Mouse (Mus musculus) hindbrain, embryonic 16.5 days (tissue): Measurements from ENCODE around the gene Rab15. TPM values are rescaled to one million over a fixed set of nuclear protein-coding genes. Genes with fewer than 3 reads are reported as not detected.
"Not testable (repeated sequence)": the region's sequence is repeated elsewhere in the genome, so short reads cannot be mapped to it uniquely, and the experiment has no call there.

ENCODE experiments used
- ATAC-seq: fragments of 200-750 bp; cut with Nextera tagmentation; 2 replicates; pipeline ENCODE4 v1.8.0; 2017; ENCODE audit warnings: moderate TSS enrichment, moderate library complexity
- H3K27ac ChIP-seq: fragments of 300-500 bp; sonication (generic); 2 replicates; pipeline ENCODE4 v1.5.1; 2014; ENCODE audit warnings: low read depth, mild to moderate bottlenecking, control low read depth, low read length, moderate library complexity
- H3K27me3 ChIP-seq: fragments of 300-500 bp; sonication (generic); replicated peaks from 2 replicates; pipeline ENCODE4 v1.6.1; 2014; ENCODE audit warnings: low read length; ENCODE audit not compliant: control insufficient read depth, insufficient read depth
- H3K36me3 ChIP-seq: fragments of 300-500 bp; sonication (generic); 2 replicates; pipeline ENCODE4 v1.6.1; 2014; ENCODE audit warnings: mild to moderate bottlenecking, low read length, moderate library complexity, mixed read lengths; ENCODE audit not compliant: control insufficient read depth, insufficient read depth
- H3K4me1 ChIP-seq: fragments of 300-500 bp; sonication (generic); 2 replicates; pipeline ENCODE4 v1.6.1; 2014; ENCODE audit warnings: low read depth, low read length; ENCODE audit not compliant: control insufficient read depth, insufficient read depth
- H3K4me2 ChIP-seq: fragments of 300-500 bp; sonication (generic); 2 replicates; pipeline ENCODE4 v1.6.1; 2014; ENCODE audit warnings: mild to moderate bottlenecking, low read length, control low read depth, moderate library complexity
- H3K4me3 ChIP-seq: fragments of 300-500 bp; sonication (generic); 2 replicates; pipeline ENCODE4 v1.5.1; 2014; ENCODE audit warnings: mild to moderate bottlenecking, low read length, control low read depth, moderate library complexity
- H3K9ac ChIP-seq: fragments of 300-500 bp; sonication (generic); 2 replicates; pipeline ENCODE4 v1.6.1; 2014; ENCODE audit warnings: low read depth, mild to moderate bottlenecking, control low read depth, low read length, moderate library complexity
- H3K9me3 ChIP-seq: fragments of 300-500 bp; sonication (generic); 2 replicates; pipeline ENCODE4 v1.6.1; 2014; ENCODE audit warnings: mild to moderate bottlenecking, low read length, moderate library complexity; ENCODE audit not compliant: control insufficient read depth
- WGBS: fragments of 180-500 bp; shearing (Covaris S2); extraction: QIAGEN DNeasy Blood & Tissue Kit; methylation state at CpG from one replicate; pipeline ENCODE4 v1.1.7; 2014; 5-methylcytosine and 5-hydroxymethylcytosine counted together
- polyA plus RNA-seq: library from polyadenylated mRNA; unstranded; fragments of >200 nt; fragmentation: Nextera tagmentation; extraction: Ambion mirVana; gene quantifications from 2 replicates; pipeline ENCODE4 v1.2.1, GENCODE M21; 2015

Rab15 gene
- polyA plus RNA-seq, 1 experiment from 2014 or later = 59.9 TPM

GRCm38 (mm10) chr12:76792540-76792939 lies 30.2 kb downstream of the Rab15 start:
- H3K27me3 ChIP-seq, H3K9me3 ChIP-seq, ATAC-seq, H3K4me3 ChIP-seq, H3K4me2 ChIP-seq, H3K9ac ChIP-seq, H3K27ac ChIP-seq, H3K4me1 ChIP-seq, H3K36me3 ChIP-seq: not testable (repeated sequence)
- 49% methylated on average over 11 of the region's 14 CpGs for whole genome bisulfite sequencing

- no peak for ATAC-seq
- Histone ChIP-seq H3K27ac (no peak overlapping the region), H3K4me1 (no peaks in the 10 kb centered on the region), H3K36me3 (no peaks in the 10 kb centered on the region), H3K9ac (no peak overlapping the region), H3K27me3 (no peaks in the 10 kb centered on the region), H3K4me2 (no peak overlapping the region), H3K4me3 (no peak overlapping the region), H3K9me3 (no peaks in the 10 kb centered on the region)
- WGBS = 50% methylated on average over 8 of the region's 8 CpGs
These were observed 32.1 kb downstream of the Rab15 start for GRCm38 (mm10) chr12:76790446-76791084.

GRCm38 (mm10) chr12:76784056-76784619 lies 38.6 kb downstream of the Rab15 start:
- 74% methylated on average over 10 of the region's 10 CpGs for WGBS
- Histone ChIP-seq H3K4me3 (no peak overlapping the region), H3K9me3 (no peaks in the 10 kb centered on the region), H3K27me3 (no peaks in the 10 kb centered on the region), H3K36me3 (no peaks in the 10 kb centered on the region), H3K9ac (no peak overlapping the region), H3K27ac (no peak overlapping the region), H3K4me2 (no peak overlapping the region), H3K4me1 (no peaks in the 10 kb centered on the region)
- no peak for ATAC-seq

GRCm38 (mm10) chr12:76780639-76781468 lies 41.9 kb downstream of the Rab15 start:
- 62% methylated on average over 12 of the region's 12 CpGs for WGBS
- Histone ChIP-seq H3K4me1 (no peaks in the 10 kb centered on the region), H3K36me3 (no peaks in the 10 kb centered on the region), H3K4me2 (no peak overlapping the region), H3K4me3 (no peak overlapping the region), H3K27me3 (no peaks in the 10 kb centered on the region), H3K27ac (peak overlapping the region; percentile 46), H3K9me3 (no peaks in the 10 kb centered on the region), H3K9ac (no peak overlapping the region)
- peak; percentile 56; the same call in 1 of the 2 replicates for ATAC-seq

GRCm38 (mm10) chr12:76779951-76780350 lies 42.8 kb downstream of the Rab15 start:
- ATAC-seq = no peak
- WGBS = 73% methylated on average over 5 of the region's 5 CpGs

GRCm38 (mm10) chr12:76778305-76779083 lies 44.2 kb downstream of the Rab15 start:
- no peaks in the 10 kb centered on the region for H3K36me3 ChIP-seq
- ATAC-seq = no peak

More at GRCm38 (mm10) chr12:76779951-76780350, 42.8 kb downstream of the Rab15 start:
- H3K36me3 ChIP-seq = no peaks in the 10 kb centered on the region
- no peaks in the 10 kb centered on the region for H3K9me3 ChIP-seq
- no peaks in the 10 kb centered on the region for H3K27me3 ChIP-seq
- no peak overlapping the region for H3K9ac ChIP-seq
- no peak overlapping the region for H3K27ac ChIP-seq
- no peak overlapping the region for H3K4me2 ChIP-seq
- no peak overlapping the region for H3K4me3 ChIP-seq
- no peaks in the 10 kb centered on the region for H3K4me1 ChIP-seq

GRCm38 (mm10) chr12:76777845-76778244 lies 44.9 kb downstream of the Rab15 start:
- H3K27ac ChIP-seq = no peak overlapping the region
- no peak overlapping the region for H3K4me3 ChIP-seq
- no peak overlapping the region for H3K9ac ChIP-seq
- no peaks in the 10 kb centered on the region for H3K9me3 ChIP-seq
- no peaks in the 10 kb centered on the region for H3K36me3 ChIP-seq
- no peak overlapping the region for H3K4me2 ChIP-seq
- no peaks in the 10 kb centered on the region for H3K4me1 ChIP-seq
- ATAC-seq = no peak
- no peaks in the 10 kb centered on the region for H3K27me3 ChIP-seq

More at GRCm38 (mm10) chr12:76778305-76779083, 44.2 kb downstream of the Rab15 start:
- 88% methylated on average over 10 of the region's 10 CpGs for WGBS
- Histone ChIP-seq H3K4me2 (no peak overlapping the region), H3K4me1 (no peaks in the 10 kb centered on the region), H3K9me3 (no peaks in the 10 kb centered on the region), H3K4me3 (no peak overlapping the region), H3K27ac (no peak overlapping the region), H3K9ac (no peak overlapping the region), H3K27me3 (no peaks in the 10 kb centered on the region)

GRCm38 (mm10) chr12:76776898-76777297 lies 45.8 kb downstream of the Rab15 start:
- H3K27ac ChIP-seq = no peak overlapping the region
- ATAC-seq = no peak

More at GRCm38 (mm10) chr12:76776898-76777297, 45.8 kb downstream of the Rab15 start:
- Histone ChIP-seq H3K9me3 (no peaks in the 10 kb centered on the region), H3K4me2 (no peak overlapping the region), H3K9ac (no peak overlapping the region), H3K36me3 (no peaks in the 10 kb centered on the region), H3K4me3 (no peak overlapping the region), H3K27me3 (no peaks in the 10 kb centered on the region), H3K4me1 (no peaks in the 10 kb centered on the region)
- WGBS = 94% methylated on average over 5 of the region's 5 CpGs
